Mouse (Mus musculus): ENCODE results near the gene Eif2d. TPM values are rescaled to one million over a fixed set of nuclear protein-coding genes. Genes with fewer than 3 reads are reported as not detected.
"Not testable (repeated sequence)": the region's sequence is repeated elsewhere in the genome, so short reads cannot be mapped to it uniquely, and the experiment has no call there.

Gene Eif2d
- polyA plus RNA-seq, 1 experiment, result 53.8 TPM

DNA sequence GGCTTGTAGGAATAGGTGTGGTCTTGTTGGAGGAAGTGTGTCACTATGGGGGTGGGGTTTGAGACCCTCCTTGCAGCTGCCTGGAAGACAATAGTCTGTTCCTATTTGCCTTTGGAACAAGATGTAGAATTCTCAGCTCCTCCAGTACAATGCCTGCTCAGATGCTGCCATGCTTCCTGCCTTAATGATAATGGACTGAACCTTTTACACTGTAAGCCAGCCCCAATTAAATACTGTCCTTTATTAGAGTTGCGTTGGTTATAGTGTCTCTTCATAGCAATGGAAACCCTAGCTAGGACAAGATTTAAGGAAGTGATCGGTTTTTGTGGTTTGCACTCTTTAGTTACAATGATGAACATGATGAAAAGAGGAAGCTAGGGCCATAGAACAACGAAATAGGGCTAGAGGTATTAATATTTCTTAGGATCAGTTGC lies 6.8 kb upstream of the Eif2d start:
- 83% methylated on average over 3 of the region's 3 CpGs for WGBS
- TF ChIP-seq CTCF (IDR thresholded peaks at IDR 0.05; ENCODE audit: borderline replicate concordance, insufficient read depth, low read depth, low read length), result no peak
- TF ChIP-seq POLR2A (IDR thresholded peaks at IDR 0.05; ENCODE audit: borderline replicate concordance, insufficient read depth, low read length), result no peak
- H3K27me3 ChIP-seq (ENCODE audit: control insufficient read depth, insufficient read depth, low read length), result no peaks in the 10 kb centered on the region

DNA sequence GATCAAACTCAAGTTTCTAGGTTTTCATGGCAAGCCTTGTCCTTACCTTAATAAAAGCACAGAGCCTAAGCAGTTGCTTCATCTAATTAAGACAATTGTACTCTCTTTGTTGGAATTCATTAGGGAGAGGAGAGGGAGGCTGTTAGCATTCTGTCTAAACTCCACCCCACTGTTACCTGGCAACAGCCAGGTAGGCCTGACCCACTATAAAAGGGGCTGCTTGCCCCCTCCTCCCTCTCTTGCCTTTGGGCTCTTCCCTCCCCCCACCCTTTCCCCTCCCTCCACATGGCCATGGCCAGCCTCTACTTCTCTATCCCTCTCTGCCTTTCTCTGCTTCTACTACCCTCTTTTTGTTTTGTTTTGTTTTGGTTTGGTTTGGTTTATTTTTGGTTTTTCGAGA lies 3.5 kb upstream of the Eif2d start:
- WGBS, result 69% methylated on average over 1 of the region's 1 CpGs
- TF ChIP-seq POLR2A (IDR thresholded peaks at IDR 0.05; ENCODE audit: borderline replicate concordance, insufficient read depth, low read length) (no peak), CTCF (IDR thresholded peaks at IDR 0.05; ENCODE audit: borderline replicate concordance, insufficient read depth, low read depth, low read length) (no peak)
- DNase-seq, result no peak
- no peaks in the 10 kb centered on the region; the same call in 1 of the 2 replicates for H3K4me1 ChIP-seq (ENCODE audit: control insufficient read depth, insufficient read depth, low read length)
- no peak overlapping the region for H3K27ac ChIP-seq (ENCODE audit: insufficient read depth, low read length)
- no peak overlapping the region for H3K4me3 ChIP-seq (replicated peaks; ENCODE audit: insufficient read depth, low read depth, low read length)
- no peaks in the 10 kb centered on the region for H3K27me3 ChIP-seq (ENCODE audit: control insufficient read depth, insufficient read depth, low read length)

More for the DNA sequence above, 6.8 kb upstream of the Eif2d start:
- no peak overlapping the region for H3K4me3 ChIP-seq (replicated peaks; ENCODE audit: insufficient read depth, low read depth, low read length)
- no peak for DNase-seq
- H3K4me1 ChIP-seq (ENCODE audit: control insufficient read depth, insufficient read depth, low read length), result no peaks in the 10 kb centered on the region
- no peak overlapping the region for H3K27ac ChIP-seq (ENCODE audit: insufficient read depth, low read length)

DNA sequence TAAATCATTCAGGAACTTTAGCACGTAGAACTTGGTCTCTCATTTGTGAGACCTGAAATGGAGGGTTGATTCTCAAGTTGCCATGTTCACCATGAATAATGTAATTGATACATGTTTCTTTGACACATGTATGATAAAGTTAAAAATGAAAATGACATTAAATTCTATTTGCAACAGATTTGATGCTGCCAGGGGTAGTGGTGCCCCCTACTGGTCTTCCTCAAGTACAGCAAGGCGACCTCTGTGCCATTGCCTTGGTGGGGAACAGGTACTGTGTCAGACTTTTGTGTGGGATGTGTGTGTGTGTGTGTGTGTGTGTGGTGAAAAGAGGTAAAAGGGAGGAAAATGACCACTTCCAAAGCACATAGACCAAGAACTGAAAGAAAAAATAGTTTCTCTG lies 2.5 kb downstream of the Eif2d start:
- H3K4me3 ChIP-seq (replicated peaks; ENCODE audit: insufficient read depth, low read depth, low read length), result no peak overlapping the region
- H3K27me3 ChIP-seq (ENCODE audit: control insufficient read depth, insufficient read depth, low read length), result no peaks in the 10 kb centered on the region
- WGBS, result 58% methylated on average over 2 of the region's 2 CpGs
- TF ChIP-seq CTCF (IDR thresholded peaks at IDR 0.05; ENCODE audit: borderline replicate concordance, insufficient read depth, low read depth, low read length), result peak; percentile 78
- no peak for TF ChIP-seq POLR2A (IDR thresholded peaks at IDR 0.05; ENCODE audit: borderline replicate concordance, insufficient read depth, low read length)
- DNase-seq, result peak; percentile 40 to 48
- no peaks in the 10 kb centered on the region; the same call in 1 of the 2 replicates for H3K4me1 ChIP-seq (ENCODE audit: control insufficient read depth, insufficient read depth, low read length)
- no peak overlapping the region for H3K27ac ChIP-seq (ENCODE audit: insufficient read depth, low read length)

DNA sequence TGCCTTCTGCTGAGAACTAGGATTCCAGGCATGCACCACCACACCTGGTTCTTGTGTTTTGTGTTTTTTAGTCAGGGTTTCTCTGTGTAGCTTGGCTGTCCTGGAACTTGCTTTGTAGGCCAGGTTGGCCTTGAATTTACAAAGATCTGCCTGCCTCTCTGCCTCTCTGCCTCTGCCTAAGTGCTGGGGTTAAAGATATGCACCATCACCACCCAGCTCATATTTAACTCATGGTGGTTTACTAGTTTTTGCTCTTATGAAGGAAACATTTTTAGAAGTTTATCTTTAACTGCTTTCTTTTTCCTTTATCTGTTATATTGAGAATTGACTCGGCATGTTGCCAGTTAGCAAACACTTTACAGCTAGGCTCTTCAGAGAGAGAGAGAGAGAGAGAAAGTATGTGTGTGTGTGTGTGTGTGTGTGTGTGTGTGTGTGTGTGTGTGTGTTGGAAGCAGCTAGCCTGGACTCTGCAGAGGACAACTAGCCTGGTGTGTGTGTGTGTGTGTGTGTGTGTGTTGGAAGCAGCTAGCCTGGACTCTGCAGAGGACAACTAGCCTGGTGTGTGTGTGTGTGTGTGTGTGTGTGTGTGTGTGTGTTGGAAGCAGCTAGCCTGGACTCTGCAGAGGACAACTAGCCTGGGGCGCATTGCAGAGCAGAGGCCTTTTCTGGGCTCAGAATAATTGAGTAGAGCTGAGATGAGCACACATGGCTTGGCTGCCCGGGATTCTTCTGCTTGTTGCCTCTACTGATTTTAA lies 6.8 kb downstream of the Eif2d start:
- DNase-seq; H3K4me1 ChIP-seq (ENCODE audit: control insufficient read depth, insufficient read depth, low read length); H3K27me3 ChIP-seq (ENCODE audit: control insufficient read depth, insufficient read depth, low read length); H3K27ac ChIP-seq (ENCODE audit: insufficient read depth, low read length); H3K4me3 ChIP-seq (replicated peaks; ENCODE audit: insufficient read depth, low read depth, low read length): not testable (repeated sequence)
- 90% methylated on average over 3 of the region's 3 CpGs for WGBS

DNA sequence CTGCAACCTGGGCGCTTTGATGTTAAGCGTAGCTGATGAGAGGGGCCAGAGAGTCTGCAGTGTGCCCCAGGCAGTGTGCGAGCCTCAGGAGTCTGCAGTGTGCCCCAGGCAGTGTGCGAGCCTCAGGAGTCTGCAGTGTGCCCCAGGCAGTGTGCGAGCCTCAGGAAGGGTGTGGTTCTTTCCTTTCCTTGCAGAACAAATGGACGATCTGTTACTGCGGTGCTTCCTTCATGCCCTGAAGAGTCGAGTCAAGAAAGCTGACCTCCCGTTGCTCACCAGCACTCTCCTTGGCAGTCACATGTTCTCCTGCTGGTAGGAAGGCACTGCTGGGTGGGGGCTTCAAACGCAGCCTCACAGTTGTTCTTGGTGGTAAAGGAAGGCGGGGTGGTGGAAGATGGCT lies 8.1 kb downstream of the Eif2d start:
- Histone ChIP-seq H3K27ac (ENCODE audit: insufficient read depth, low read length) (no peak overlapping the region), H3K4me3 (replicated peaks; ENCODE audit: insufficient read depth, low read depth, low read length) (no peak overlapping the region), H3K27me3 (ENCODE audit: control insufficient read depth, insufficient read depth, low read length) (no peaks in the 10 kb centered on the region), H3K4me1 (ENCODE audit: control insufficient read depth, insufficient read depth, low read length) (no peaks in the 10 kb centered on the region)
- TF ChIP-seq POLR2A (IDR thresholded peaks at IDR 0.05; ENCODE audit: borderline replicate concordance, insufficient read depth, low read length) (no peak), CTCF (IDR thresholded peaks at IDR 0.05; ENCODE audit: borderline replicate concordance, insufficient read depth, low read depth, low read length) (no peak)
- WGBS, result 73% methylated on average over 11 of the region's 11 CpGs
- no peak for DNase-seq

DNA sequence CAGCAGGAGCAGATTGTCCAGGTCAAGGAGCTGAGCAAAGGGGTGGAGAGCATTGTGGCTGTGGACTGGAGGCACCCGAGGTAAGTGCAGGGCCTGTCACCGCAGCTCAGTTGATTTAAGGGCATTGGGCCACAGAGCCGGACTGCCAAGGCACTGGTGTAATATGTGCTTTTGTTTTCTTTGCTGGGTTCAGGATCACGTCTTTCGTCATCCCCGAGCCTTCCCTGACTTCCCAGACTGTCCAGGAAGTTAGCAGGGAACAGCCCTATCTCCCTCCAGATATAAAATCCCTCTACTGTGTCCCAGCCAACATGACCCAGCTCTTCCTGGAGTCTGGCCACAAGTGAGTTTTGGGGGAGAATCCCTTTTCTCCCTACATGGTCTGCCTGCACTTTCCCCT lies 11.4 kb downstream of the Eif2d start:
- 88% methylated on average over 6 of the region's 6 CpGs for WGBS
- Histone ChIP-seq H3K27ac (ENCODE audit: insufficient read depth, low read length) (no peak overlapping the region), H3K4me3 (replicated peaks; ENCODE audit: insufficient read depth, low read depth, low read length) (no peak overlapping the region), H3K4me1 (ENCODE audit: control insufficient read depth, insufficient read depth, low read length) (no peaks in the 10 kb centered on the region), H3K27me3 (ENCODE audit: control insufficient read depth, insufficient read depth, low read length) (no peaks in the 10 kb centered on the region)
- TF ChIP-seq CTCF (IDR thresholded peaks at IDR 0.05; ENCODE audit: borderline replicate concordance, insufficient read depth, low read depth, low read length) (no peak), POLR2A (IDR thresholded peaks at IDR 0.05; ENCODE audit: borderline replicate concordance, insufficient read depth, low read length) (no peak)
- no peak for DNase-seq

DNA sequence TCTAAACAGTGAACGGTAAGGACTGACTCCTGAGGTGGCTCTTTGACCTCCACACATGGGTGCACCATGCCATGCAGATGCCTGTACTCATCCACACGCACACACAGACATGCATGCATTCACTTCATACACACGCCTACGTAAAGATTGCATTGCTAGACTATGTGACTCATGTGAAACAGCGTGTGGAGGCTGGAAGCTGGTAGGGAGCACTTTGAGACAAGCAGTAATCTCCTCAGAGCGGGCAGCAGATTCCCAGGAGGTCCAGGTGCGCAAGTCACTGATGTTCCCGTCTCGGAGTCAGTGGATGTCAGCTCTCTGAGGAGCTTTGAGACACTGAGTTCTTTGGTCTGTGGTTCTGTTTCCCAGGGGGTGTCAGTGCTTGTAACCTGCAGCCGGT lies 14.6 kb downstream of the Eif2d start:
- 94% methylated on average over 10 of the region's 10 CpGs for WGBS
- Histone ChIP-seq H3K4me1 (ENCODE audit: control insufficient read depth, insufficient read depth, low read length) (no peaks in the 10 kb centered on the region), H3K27me3 (ENCODE audit: control insufficient read depth, insufficient read depth, low read length) (no peaks in the 10 kb centered on the region), H3K27ac (ENCODE audit: insufficient read depth, low read length) (no peak overlapping the region), H3K4me3 (replicated peaks; ENCODE audit: insufficient read depth, low read depth, low read length) (no peak overlapping the region)
- TF ChIP-seq CTCF (IDR thresholded peaks at IDR 0.05; ENCODE audit: borderline replicate concordance, insufficient read depth, low read depth, low read length) (no peak), POLR2A (IDR thresholded peaks at IDR 0.05; ENCODE audit: borderline replicate concordance, insufficient read depth, low read length) (no peak)
- DNase-seq, result no peak

DNA sequence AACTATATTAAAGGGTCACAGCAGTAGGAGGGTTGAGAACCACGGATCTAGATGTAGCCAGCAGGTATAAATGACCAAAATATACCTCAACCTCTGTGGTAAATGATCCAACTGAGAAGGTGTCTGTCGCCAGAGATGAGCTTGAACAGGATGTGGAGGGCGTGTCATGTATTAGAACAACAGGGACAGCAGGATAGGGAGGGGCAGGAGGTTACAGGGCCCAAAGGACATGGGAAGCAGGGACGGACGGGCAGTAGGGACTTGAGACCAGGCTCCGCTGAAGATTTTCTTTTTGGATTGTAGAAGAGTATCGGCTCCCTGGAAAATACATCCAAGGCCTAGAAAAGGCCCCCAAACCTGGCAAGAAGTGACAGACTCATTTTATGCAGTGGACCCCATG lies 20.0 kb downstream of the Eif2d start:
- no peaks in the 10 kb centered on the region for H3K27me3 ChIP-seq (ENCODE audit: control insufficient read depth, insufficient read depth, low read length)
- no peak overlapping the region for H3K27ac ChIP-seq (ENCODE audit: insufficient read depth, low read length)
- H3K4me1 ChIP-seq (ENCODE audit: control insufficient read depth, insufficient read depth, low read length), result no peaks in the 10 kb centered on the region
- no peak for TF ChIP-seq POLR2A (IDR thresholded peaks at IDR 0.05; ENCODE audit: borderline replicate concordance, insufficient read depth, low read length)
- TF ChIP-seq CTCF (IDR thresholded peaks at IDR 0.05; ENCODE audit: borderline replicate concordance, insufficient read depth, low read depth, low read length), result no peak
- no peak overlapping the region for H3K4me3 ChIP-seq (replicated peaks; ENCODE audit: insufficient read depth, low read depth, low read length)
- DNase-seq, result no peak
- 88% methylated on average over 7 of the region's 7 CpGs for WGBS
